Mouse (Mus musculus): ENCODE results near the gene Coro6.

DNA sequence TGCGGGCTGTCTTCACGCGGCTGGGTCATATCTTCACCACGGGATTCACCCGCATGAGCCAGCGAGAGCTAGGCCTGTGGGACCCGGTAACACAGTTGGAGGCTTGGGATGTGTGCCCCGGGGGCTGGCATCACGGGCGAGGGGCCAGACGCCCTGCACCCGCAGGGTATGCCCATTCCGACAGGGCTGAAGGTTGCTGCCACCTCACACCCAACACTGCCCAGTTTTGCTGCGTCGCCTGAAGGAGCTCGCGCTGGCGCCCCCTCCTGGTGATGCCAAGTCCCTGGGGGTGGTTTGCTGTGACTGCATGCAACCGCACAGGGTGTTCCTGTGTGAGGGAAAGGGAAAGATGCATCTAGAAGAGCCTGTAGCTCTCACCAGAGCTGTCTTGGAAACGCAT, 5.6 kb downstream of the Coro6 start:
- TF ChIP-seq POLR2A (IDR thresholded peaks at IDR 0.05; ENCODE audit: low read depth, low read length) (no peak), CTCF (conservative IDR thresholded peaks at IDR 0.05; ENCODE audit: insufficient read depth, insufficient read length, low read depth, low read length) (peak; percentile 83)

All from kidney, adult 2 months (tissue).